Mouse (Mus musculus) hematopoietic multipotent progenitor cell, adult 10-12 weeks (in vitro differentiated cells): Measurements from ENCODE around the gene Klhl26. TPM values are rescaled to one million over a fixed set of nuclear protein-coding genes. Genes with fewer than 3 reads are reported as not detected.

Experiments used
- polyA plus RNA-seq: library from polyadenylated mRNA; stranded (reverse); fragments of >175 nt; gene quantifications from 2 replicates; pipeline ENCODE4 v1.2.3, GENCODE M21; 2012; ENCODE audit warnings: low replicate concordance

Klhl26 gene
- 7.5 and 7.9 TPM in 2 replicates for polyA plus RNA-seq

DNA sequence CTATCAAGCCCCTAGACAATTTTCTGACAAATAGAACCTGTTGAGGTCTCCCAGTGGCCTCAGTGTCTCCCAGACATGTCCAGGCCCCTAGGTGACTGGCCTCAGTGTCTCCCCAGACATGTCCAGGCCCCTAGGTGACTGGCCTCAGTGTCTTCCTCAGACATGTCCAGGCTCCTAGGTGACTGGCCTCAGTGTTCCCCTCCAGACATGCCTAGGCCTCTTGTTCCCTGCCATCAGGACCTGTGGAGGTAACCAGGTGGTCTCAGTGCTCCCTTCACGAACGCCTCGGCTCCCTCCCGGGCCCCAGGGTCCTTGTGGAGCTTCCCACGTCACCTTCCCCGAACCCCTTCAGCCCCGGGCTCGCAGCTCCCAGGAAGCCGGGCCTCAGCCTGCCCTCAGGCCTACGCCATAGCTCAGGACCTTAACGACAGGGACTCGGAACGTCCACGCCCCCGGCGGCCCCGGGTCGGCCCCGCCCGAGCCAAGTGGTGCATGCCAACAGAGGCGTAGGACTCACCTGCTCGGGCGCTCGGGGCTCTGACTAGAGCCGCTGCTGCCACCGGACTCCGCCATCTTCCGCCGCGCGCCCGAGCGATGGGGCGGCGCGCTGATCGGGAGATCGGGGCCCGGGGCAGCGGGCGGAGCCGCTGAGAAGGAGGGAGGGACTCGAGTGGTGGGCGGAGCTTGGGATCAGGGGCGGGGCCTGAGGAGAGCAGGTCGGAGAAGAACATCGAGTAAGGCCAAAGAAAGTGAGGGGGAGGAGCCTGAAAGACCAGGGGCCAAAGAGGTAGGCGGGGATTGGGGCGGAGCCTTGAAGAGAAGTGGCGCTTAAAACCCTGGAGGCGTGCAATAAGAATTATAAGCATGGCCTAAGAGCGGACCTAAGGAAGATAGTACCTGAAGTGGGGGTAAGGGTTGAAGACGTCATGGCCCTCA, at the start of gene Klhl26:
Gene Klhl26, minus strand, starts transcription at position 636 of the 936 bp plus-strand sequence.

DNA sequence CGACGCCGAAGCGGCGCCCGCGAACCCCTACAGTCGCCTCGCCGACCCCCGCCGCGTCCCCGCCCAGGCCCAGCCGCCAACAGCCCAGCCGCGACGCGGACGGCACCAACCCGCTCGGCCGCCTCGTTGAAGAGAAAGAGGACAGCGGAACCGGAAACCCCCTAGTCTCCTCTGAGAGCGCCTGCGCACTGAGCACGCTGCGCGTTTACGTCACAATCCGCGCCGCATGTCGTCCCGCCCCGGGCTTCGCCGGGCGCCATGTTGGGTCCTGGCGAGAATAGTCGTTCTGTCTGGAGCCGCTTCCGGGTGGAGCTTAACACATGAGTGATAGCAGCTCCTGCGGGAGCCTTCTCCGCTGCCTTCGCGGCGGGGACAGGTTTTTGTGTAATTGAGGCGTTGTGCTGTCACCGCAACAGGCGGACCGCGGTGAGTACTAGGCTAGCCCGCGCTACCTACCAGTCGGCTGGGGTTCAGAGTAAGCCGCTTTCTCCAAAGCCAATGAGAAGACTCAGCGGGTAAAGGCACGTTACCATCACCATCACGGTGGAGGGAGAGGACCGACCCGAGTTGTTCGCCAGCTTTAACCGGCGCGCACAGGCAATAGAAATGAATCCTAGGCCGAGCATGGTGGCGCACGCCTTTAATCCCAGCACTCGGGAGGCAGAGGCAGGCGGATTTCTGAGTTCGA, 33.6 kb upstream of the Klhl26 start, which contains the start of gene Uba52:
Gene Uba52, minus strand, starts transcription at position 574 of the 688 bp plus-strand sequence.

DNA sequence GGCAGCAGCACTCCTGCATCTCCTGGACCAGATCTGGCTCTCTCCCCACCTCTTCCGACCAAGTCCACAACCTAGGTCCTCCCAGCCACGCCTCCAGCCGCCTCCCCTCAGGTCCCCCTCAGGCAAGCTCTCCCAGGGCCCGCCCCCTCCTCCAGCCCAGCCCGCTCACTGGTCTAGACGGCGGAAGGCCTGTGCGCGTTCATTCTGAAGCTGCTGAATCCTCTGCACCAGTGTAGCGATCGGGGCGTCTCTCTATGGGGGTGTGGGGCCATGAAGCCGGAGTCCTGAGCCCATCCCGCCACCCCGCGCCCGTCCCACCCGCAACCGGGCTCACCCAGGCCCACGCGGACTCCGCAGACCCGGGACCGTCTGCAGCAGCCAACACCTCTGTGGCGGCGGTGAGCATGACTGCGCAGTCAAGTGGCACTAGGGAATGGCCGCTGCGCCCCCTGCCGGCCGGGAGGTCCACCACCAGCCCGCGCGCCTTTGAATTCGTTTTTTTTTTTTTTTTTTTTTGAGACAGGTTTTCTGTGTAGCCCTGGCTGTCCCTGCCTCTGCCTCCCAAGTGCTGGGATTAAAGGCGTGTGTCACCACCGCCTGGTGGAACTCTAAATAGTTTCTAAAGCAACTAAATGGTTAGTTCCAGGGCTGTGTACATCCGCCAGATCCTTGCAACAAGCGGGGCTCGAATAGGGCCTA, 29.7 kb upstream of the Klhl26 start, which contains the start of gene Rex1bd:
Gene Rex1bd, minus strand, starts transcription at position 425 of the 699 bp plus-strand sequence.

DNA sequence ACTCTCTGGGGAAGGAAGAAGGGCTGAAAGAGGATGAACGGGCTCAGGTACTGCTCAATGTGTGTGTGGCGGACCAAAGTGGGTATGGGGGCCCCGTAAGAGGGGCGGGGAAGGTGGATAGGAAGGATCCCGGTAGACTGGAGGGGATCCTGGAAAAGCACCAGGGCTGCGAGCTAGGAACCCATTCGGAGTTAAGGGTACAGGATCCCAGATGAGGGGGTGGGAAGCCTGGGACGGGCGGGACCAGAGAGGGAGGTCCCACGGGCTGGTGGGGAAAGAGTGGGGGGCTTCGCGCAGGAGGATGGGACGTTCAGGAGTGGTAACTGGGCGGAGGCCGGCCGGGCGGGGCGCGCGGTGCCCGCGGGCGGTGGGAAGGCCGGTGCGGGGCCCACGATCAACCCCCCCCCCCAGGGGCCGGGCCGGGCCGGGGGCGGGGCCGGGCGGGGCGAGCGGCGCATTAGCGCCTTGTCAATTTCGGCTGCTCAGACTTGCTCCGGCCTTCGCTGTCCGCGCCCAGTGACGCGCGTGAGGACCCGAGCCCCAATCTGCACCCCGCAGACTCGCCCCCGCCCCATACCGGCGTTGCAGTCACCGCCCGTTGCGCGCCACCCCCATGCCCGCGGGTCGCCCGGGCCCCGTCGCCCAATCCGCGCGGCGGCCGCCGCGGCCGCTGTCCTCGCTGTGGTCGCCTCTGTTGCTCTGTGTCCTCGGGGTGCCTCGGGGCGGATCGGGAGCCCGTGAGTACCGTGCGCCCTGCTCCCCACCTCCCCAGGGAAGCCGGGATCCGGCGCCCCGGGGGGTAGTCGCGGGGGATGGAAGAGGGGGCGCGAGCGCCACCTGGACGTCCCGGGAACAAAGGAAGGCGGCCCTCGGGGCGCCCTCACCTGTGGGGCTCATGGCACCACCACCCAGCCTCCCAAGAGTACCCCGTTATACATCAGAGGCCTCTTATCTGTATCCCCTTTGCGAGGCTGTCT, 16.2 kb upstream of the Klhl26 start, which contains the start of gene Crlf1:
Gene Crlf1, plus strand, starts transcription at position 495 of the 977 bp plus-strand sequence.

DNA sequence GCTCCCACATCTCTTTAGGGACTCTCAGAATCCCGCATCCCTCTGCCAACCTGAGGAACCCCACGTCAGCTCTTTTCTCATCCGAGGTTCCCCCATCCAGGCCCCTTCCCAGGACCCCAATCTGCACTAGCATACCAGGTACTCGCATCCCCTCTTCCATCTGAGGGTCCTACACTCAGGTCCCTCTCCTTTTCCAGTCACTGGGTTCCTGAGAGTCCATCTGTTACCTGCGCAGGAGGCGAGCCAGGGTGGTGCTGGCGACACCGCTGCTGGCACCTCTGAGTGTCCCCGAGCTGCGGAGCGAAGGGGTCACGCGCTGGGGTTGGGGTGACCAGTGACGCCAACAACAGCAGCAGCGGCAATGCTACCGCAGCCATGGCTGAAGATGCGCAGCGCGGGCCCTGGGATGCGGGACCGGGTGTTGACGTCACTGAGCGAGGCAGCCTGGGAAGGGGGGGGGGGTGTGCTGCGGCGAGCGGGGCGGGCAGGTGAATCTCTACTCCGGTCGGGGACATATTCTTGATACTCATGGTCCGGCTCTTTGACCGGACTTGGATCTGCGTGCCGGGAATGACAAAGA, 10.3 kb upstream of the Klhl26 start, which contains the start of gene Tmem59l:
Gene Tmem59l, minus strand, starts transcription at position 418 of the 580 bp plus-strand sequence.

GRCm38 (mm10) chr8:70439055-70439847, 37.5 kb downstream of the Klhl26 start, which contains the start of gene Crtc1:
Gene Crtc1 (minus strand): TSS chr8:70439579.

Other genes starting within 250 kb of the Klhl26 start
- gene Sugp2, start 242.7 kb downstream of the Klhl26 start, polyA plus RNA-seq, result 40.6 and 92.2 TPM in 2 replicates
- gene Armc6, start 242.5 kb downstream of the Klhl26 start, polyA plus RNA-seq, result 8.9 and 12.0 TPM in 2 replicates
- 14.2 and 18.3 TPM in 2 replicates for gene Homer3, start 194.1 kb downstream of the Klhl26 start, polyA plus RNA-seq
- 25.7 and 31.1 TPM in 2 replicates for gene Ddx49, start 174.5 kb downstream of the Klhl26 start, polyA plus RNA-seq
- gene Cope, start 174.4 kb downstream of the Klhl26 start, polyA plus RNA-seq, result 177 and 198 TPM in 2 replicates
- 0.26 and 1.4 TPM in 2 replicates for gene Cers1, start 161.2 kb downstream of the Klhl26 start, polyA plus RNA-seq
- 0.27 and 0.54 TPM in 2 replicates for gene Gdf1, start 147.2 kb downstream of the Klhl26 start, polyA plus RNA-seq
- 89.7 and 137 TPM in 2 replicates for gene Upf1, start 123.7 kb downstream of the Klhl26 start, polyA plus RNA-seq
- gene Comp, start 103.4 kb downstream of the Klhl26 start, polyA plus RNA-seq, result 0.09 and 0.41 TPM in 2 replicates
- 23.0 and 38.0 TPM in 2 replicates for gene Crtc1, start 37.4 kb downstream of the Klhl26 start, polyA plus RNA-seq
- 0.34 TPM in 1 of 2 replicates, not detected in the other for gene Tmem59l, start 10.4 kb upstream of the Klhl26 start, polyA plus RNA-seq
- 0.13 and 0.34 TPM in 2 replicates for gene Crlf1, start 16.2 kb upstream of the Klhl26 start, polyA plus RNA-seq
- gene Rex1bd, start 29.8 kb upstream of the Klhl26 start, polyA plus RNA-seq, result 130 and 215 TPM in 2 replicates
- 756 and 1,789 TPM in 2 replicates for gene Uba52, start 33.8 kb upstream of the Klhl26 start, polyA plus RNA-seq
- 658 and 1,767 TPM in 2 replicates for gene Fkbp8, start 50.8 kb upstream of the Klhl26 start, polyA plus RNA-seq
- 25.8 and 38.2 TPM in 2 replicates for gene Kxd1, start 51.0 kb upstream of the Klhl26 start, polyA plus RNA-seq
- 46.8 and 56.3 TPM in 2 replicates for gene Ell, start 62.5 kb upstream of the Klhl26 start, polyA plus RNA-seq
- gene Isyna1, start 117.4 kb upstream of the Klhl26 start, polyA plus RNA-seq, result 123 and 176 TPM in 2 replicates
- 364 and 1,497 TPM in 2 replicates for gene Ssbp4, start 131.9 kb upstream of the Klhl26 start, polyA plus RNA-seq
- gene Lrrc25, start 139.2 kb upstream of the Klhl26 start, polyA plus RNA-seq, result 40.3 and 51.0 TPM in 2 replicates
- 0.58 and 1.2 TPM in 2 replicates for gene Gdf15, start 155.5 kb upstream of the Klhl26 start, polyA plus RNA-seq
- gene Pgpep1, start 183.4 kb upstream of the Klhl26 start, polyA plus RNA-seq, result 3.4 and 3.7 TPM in 2 replicates
- gene Lsm4, start 196.3 kb upstream of the Klhl26 start, polyA plus RNA-seq, result 257 and 405 TPM in 2 replicates
- 801 and 2,923 TPM in 2 replicates for gene Jund, start 222.0 kb upstream of the Klhl26 start, polyA plus RNA-seq
- 0.03 TPM in 1 of 2 replicates, not detected in the other for gene Iqcn, start 226.5 kb upstream of the Klhl26 start, polyA plus RNA-seq
- gene Gm3336, start 241.6 kb upstream of the Klhl26 start, polyA plus RNA-seq, result 0.20 TPM in 1 of 2 replicates, not detected in the other
- 8.2 and 8.4 TPM in 2 replicates for gene Pde4c, start 246.8 kb upstream of the Klhl26 start, polyA plus RNA-seq